Mouse (Mus musculus) midbrain, embryonic 15.5 days (tissue): ENCODE data around the gene Nfatc2ip. TPM values are rescaled to one million over a fixed set of nuclear protein-coding genes. Genes with fewer than 3 reads are reported as not detected.

ENCODE experiments used
- ATAC-seq: fragments of 200-750 bp; cut with Nextera tagmentation; replicated peaks from 2 replicates; pipeline ENCODE4 v1.8.0; 2017; ENCODE audit warnings: moderate TSS enrichment
- H3K27ac ChIP-seq: fragments of 300-500 bp; sonication (generic); 2 replicates; pipeline ENCODE4 v1.5.1; 2015; ENCODE audit warnings: mild to moderate bottlenecking, inconsistent platforms
- H3K27me3 ChIP-seq: fragments of 300-500 bp; sonication (generic); replicated peaks from 2 replicates; pipeline ENCODE4 v1.6.1; 2015; ENCODE audit warnings: inconsistent platforms
- H3K36me3 ChIP-seq: fragments of 300-500 bp; sonication (generic); replicated peaks from 2 replicates; pipeline ENCODE4 v1.6.1; 2015; ENCODE audit warnings: inconsistent platforms
- H3K4me1 ChIP-seq: fragments of 300-500 bp; sonication (generic); 2 replicates; pipeline ENCODE4 v1.6.1; 2015; ENCODE audit warnings: inconsistent platforms
- H3K4me2 ChIP-seq: fragments of 300-500 bp; sonication (generic); 2 replicates; pipeline ENCODE4 v1.6.1; 2015; ENCODE audit warnings: inconsistent platforms, mild to moderate bottlenecking, moderate library complexity
- H3K4me3 ChIP-seq: fragments of 300-500 bp; sonication (generic); 2 replicates; pipeline ENCODE4 v1.5.1; 2015; ENCODE audit warnings: mild to moderate bottlenecking, inconsistent platforms
- H3K9ac ChIP-seq: fragments of 300-500 bp; sonication (generic); 2 replicates; pipeline ENCODE4 v1.6.1; 2015; ENCODE audit warnings: mild to moderate bottlenecking, inconsistent platforms
- H3K9me3 ChIP-seq: fragments of 300-500 bp; sonication (generic); 2 replicates; pipeline ENCODE4 v1.6.1; 2016; ENCODE audit warnings: inconsistent platforms
- WGBS: fragments of 180-500 bp; shearing (Covaris S2); methylation state at CpG from one replicate; pipeline ENCODE4 v1.1.7; 2015; ENCODE audit warnings: mixed read lengths; 5-methylcytosine and 5-hydroxymethylcytosine counted together
- polyA plus RNA-seq: library from polyadenylated mRNA; unstranded; fragments of >200 nt; fragmentation: Nextera tagmentation; extraction: Ambion mirVana; gene quantifications from 2 replicates; pipeline ENCODE4 v1.2.1, GENCODE M21; 2015

The Nfatc2ip gene
- 2.2 and 2.6 TPM in 2 replicates for polyA plus RNA-seq

DNA sequence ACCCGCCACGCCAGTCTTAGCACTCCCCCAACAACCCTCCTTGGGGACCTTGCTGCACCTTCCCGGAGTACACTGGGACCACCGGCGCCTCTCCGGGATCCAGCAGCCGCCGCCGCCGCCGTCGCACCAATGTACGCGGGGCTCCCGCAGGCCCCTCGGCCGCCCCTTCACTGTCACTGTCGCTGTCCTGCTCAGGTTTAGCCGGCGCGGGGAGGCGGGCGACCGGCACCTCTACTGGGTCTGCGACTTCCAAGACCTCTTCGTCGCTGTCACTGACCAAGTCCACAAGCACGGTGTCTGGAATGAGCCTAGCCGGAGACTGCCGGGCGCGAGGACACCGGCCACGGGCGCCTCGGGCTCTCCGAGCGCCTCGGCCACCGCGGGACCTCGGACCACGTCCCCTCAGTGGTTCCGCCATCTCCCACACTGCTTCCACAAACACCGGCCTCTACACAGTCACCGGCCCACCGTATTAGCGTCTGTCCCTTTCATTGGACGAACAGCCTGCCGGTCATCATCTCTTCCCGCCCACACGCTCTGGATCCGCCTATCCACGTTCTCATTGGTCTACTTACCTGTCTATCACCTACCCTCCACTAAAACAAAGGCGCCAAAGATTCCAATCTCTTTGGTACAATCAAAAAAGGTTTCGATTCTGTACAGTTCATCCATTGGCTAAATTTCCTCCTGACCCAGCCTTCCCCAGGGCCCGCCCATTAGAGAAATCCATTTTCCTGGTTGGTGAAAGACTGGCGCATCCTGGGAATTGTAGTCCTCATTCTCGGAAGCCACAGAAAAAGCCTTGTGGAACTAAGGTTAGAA is at the start of gene Nfatc2ip:
Gene Nfatc2ip (minus strand): TSS at position 440 of the 822 bp plus-strand sequence.
- WGBS = under 1% methylated on average over 59 of the region's 59 CpGs
- Histone ChIP-seq H3K27ac (peak within 1 kb of the TSS; percentile 77), H3K4me2 (peak within 1 kb of the TSS; percentile 92), H3K9me3 (no peaks in the 10 kb centered on the region), H3K27me3 (no peaks in the 10 kb centered on the region), H3K4me3 (peak within 1 kb of the TSS; percentile 86), H3K4me1 (peaks cover 14% of the 10 kb centered on the region), H3K36me3 (no peaks in the 10 kb centered on the region), H3K9ac (peak within 1 kb of the TSS; percentile 80)
- ATAC-seq = peak; percentile 100

DNA sequence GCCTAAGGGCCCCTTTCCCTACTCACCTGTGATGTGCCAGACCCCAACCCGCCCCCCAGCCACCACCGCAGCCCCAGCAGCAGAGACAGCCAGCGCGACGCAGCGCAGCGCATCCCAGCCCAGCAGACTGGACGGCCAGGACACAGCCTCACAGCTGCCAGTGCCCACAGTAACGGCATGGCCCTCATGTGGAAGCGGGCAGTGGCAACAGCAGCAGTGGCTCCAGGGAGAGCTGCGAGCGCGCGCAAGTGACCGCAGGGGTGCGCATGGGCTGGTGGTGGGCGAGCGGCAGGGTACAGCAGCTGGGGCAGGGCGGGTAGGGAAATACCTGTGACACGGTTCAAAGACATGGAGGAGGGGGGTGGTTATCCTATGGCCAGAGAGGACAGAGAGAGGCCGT is 49.7 kb upstream of the Nfatc2ip start:
- Histone ChIP-seq H3K36me3 (peaks cover 15% of the 10 kb centered on the region; the same call in 1 of the 2 replicates), H3K27ac (no peak overlapping the region), H3K9me3 (no peaks in the 10 kb centered on the region), H3K9ac (no peak overlapping the region), H3K4me3 (no peak overlapping the region), H3K4me2 (no peak overlapping the region), H3K4me1 (no peaks in the 10 kb centered on the region), H3K27me3 (no peaks in the 10 kb centered on the region)
- no peak for ATAC-seq
- WGBS = 89% methylated on average over 21 of the region's 21 CpGs

DNA sequence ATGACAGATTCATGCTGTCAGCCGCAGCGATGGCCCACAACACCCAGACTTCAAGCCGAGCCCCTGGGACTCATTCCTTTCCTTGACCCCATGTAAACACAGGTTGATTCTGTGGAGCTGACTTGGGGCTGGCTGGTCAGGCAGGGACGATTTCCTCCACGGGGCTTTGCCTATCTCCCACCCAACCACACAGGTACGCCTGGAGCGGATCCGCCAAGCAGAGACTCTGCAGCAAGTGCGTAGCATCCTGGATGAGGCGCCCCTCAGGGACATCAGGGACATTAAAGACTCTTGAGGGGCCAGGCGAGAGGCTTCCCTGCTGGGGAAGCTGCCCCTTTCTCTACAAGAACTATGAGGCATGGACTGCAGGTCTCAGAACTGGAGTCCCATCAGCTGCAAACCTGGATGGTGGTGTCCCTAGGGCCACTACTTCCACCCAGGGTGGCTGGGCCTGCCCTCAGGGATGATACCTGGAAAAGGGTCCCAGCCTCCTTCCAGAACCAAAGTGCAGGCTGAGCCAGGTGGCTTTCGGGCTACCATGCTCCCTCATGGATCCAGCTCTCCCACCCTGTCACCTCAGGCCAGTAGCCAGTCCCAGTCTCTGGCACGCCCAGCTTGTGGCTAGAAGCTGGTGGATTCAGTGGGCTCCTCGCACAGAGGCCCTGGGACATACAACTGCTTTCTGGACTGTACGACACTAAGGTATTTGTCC is 48.7 kb upstream of the Nfatc2ip start:
- 91% methylated on average over 15 of the region's 15 CpGs for WGBS
- no peaks in the 10 kb centered on the region for H3K9me3 ChIP-seq
- H3K27me3 ChIP-seq = no peaks in the 10 kb centered on the region
- H3K4me3 ChIP-seq = no peak overlapping the region
- ATAC-seq = no peak
- H3K27ac ChIP-seq = no peak overlapping the region
- no peaks in the 10 kb centered on the region for H3K4me1 ChIP-seq
- no peak overlapping the region for H3K4me2 ChIP-seq
- peaks cover 15% of the 10 kb centered on the region; the same call in 1 of the 2 replicates for H3K36me3 ChIP-seq
- H3K9ac ChIP-seq = no peak overlapping the region

DNA sequence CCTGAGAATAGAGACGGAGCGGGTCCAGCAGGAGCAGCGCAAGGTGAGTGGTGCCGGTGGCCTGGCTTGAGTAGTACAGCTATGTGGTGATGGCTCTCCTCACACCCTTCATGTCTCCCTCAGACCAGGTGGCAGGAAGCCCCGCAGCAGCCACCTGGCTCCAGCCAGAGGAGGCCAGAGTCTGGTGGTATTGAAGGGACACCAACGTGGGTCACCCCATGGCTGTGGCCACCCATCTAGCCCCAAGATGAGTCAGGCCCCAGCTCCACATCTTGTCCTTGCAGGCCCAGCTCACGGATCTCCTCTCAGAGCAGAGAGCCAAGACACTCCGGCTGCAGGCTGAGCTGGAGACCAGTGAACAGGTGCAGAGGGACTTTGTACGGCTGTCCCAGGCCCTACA is 48.0 kb upstream of the Nfatc2ip start:
- no peak for ATAC-seq
- Histone ChIP-seq H3K36me3 (peaks cover 15% of the 10 kb centered on the region; the same call in 1 of the 2 replicates), H3K9ac (no peak overlapping the region), H3K27me3 (no peaks in the 10 kb centered on the region), H3K4me2 (no peak overlapping the region), H3K9me3 (no peaks in the 10 kb centered on the region), H3K4me1 (no peaks in the 10 kb centered on the region), H3K4me3 (no peak overlapping the region), H3K27ac (no peak overlapping the region)
- 92% methylated on average over 9 of the region's 9 CpGs for WGBS

DNA sequence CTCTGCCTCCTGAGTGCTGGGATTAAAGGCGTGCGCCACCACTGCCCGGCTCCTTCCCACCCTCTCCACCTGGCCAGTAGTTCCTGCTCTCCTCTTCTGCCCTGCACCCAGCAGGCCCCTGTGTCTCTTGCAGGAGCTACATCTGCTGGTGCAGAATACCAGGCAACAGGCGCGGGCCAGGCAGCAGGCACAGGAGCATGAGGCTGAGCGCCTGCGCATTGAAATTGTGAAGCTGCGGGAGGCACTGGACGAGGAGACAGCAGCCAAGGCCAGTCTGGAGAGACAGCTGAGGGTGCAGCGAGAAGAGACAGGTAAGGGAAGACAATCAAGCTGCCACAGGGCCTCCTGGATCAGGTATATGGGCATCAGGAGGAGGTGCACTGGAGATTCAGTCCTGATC is 47.5 kb upstream of the Nfatc2ip start:
- Histone ChIP-seq H3K36me3 (peaks cover 15% of the 10 kb centered on the region; the same call in 1 of the 2 replicates), H3K27me3 (no peaks in the 10 kb centered on the region), H3K4me1 (no peaks in the 10 kb centered on the region), H3K9ac (no peak overlapping the region), H3K4me2 (no peak overlapping the region), H3K4me3 (no peak overlapping the region), H3K9me3 (no peaks in the 10 kb centered on the region), H3K27ac (no peak overlapping the region)
- 94% methylated on average over 10 of the region's 10 CpGs for WGBS
- ATAC-seq = no peak

DNA sequence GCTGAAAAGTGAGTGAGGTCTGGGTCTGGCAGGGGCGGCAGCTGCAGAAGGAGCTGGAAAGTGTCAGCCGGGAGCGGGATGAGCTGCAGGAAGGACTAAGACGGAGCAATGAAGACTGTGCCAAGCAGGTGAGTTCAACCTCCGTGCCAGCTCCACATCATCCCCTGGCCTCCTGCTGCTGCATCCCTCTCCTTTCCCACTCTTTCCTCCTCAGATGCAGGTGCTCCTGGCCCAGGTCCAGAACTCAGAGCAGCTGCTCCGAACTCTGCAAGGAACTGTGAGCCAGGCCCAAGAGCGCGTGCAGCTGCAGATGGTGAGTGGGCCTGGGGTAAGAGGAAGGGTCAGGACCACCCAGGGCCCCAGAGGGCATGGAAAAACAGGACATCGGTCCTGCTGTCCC is 43.6 kb upstream of the Nfatc2ip start:
- no peak overlapping the region for H3K4me2 ChIP-seq
- H3K9ac ChIP-seq = no peak overlapping the region
- no peak overlapping the region for H3K27ac ChIP-seq
- H3K9me3 ChIP-seq = no peaks in the 10 kb centered on the region
- no peak for ATAC-seq
- H3K4me3 ChIP-seq = no peak overlapping the region
- H3K4me1 ChIP-seq = no peaks in the 10 kb centered on the region
- H3K27me3 ChIP-seq = no peaks in the 10 kb centered on the region
- H3K36me3 ChIP-seq = peaks cover 10% of the 10 kb centered on the region; the same call in 1 of the 2 replicates
- WGBS = 81% methylated on average over 9 of the region's 9 CpGs

DNA sequence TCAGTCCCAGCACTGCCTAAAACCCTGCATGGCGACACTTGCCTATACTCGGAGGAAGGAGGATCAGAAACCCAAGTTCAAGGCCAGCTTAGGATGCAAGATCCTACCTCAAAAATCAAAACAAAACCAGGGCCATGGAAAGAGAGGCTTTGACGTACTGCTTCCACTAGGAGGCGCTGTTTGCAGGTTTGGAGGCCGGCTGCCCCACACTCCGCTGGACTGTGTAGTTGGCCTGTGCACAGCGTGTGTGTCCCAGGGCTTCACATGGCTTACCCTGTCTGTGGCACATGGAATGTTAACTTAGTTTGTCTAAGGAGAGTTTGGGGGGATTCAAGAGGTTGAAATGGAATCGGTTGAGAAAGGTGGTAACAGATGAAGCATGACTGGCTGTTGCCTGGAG is 40.3 kb upstream of the Nfatc2ip start:
- H3K4me1 ChIP-seq = no peaks in the 10 kb centered on the region
- no peak overlapping the region for H3K4me2 ChIP-seq
- 0 out of 2 replicates have a peak, but pooled peaks cover 3% of the 10 kb centered on the region for H3K36me3 ChIP-seq
- H3K27me3 ChIP-seq = no peaks in the 10 kb centered on the region
- no peak overlapping the region for H3K4me3 ChIP-seq
- 16% methylated on average over 8 of the region's 8 CpGs for WGBS
- H3K9me3 ChIP-seq = no peaks in the 10 kb centered on the region
- no peak overlapping the region for H3K9ac ChIP-seq
- ATAC-seq = no peak
- H3K27ac ChIP-seq = no peak overlapping the region

DNA sequence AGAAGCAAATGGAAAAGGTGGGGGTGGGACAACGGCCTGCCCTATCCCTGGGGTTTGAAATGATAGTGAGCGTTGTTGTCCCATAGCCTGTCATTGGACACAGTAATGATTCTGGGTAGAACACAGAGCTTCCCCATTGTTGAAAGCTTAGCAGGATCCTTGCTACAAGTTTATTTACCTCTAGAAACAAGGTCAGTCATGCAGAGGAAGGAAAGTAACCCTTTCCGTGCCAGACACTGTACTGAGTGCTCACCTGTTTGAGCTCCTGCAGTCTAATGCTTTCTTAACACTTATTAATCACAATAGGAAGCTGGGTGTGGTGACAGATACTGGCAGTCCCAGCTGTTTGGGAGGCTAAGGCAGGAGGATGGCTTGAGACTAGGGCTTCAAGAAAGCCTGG is 39.3 kb upstream of the Nfatc2ip start:
- Histone ChIP-seq H3K4me2 (no peak overlapping the region), H3K4me3 (no peak overlapping the region), H3K27ac (no peak overlapping the region), H3K9me3 (no peaks in the 10 kb centered on the region), H3K9ac (no peak overlapping the region), H3K27me3 (no peaks in the 10 kb centered on the region), H3K4me1 (no peaks in the 10 kb centered on the region), H3K36me3 (0 out of 2 replicates have a peak, but pooled peaks cover 3% of the 10 kb centered on the region)
- ATAC-seq = no peak
- WGBS = 86% methylated on average over 3 of the region's 3 CpGs

DNA sequence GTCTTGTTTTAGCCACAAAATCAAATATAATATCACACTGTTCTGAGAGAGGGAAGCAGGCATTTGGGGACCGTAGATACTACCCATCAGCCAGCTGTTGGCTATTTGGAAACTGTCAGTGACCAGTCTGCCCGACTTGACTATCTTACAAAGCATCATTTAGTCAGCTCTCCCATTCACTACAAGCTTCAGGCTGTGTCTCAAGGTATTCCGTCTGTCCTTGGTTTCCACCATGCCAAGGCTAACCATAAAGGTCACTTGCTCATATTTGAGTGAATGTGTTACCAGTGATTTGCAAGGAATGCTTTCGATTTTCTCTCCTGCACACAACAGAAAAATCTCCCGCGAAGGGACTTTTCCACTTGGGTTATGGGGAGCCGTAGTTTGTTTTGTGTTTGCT is 38.2 kb upstream of the Nfatc2ip start:
- Histone ChIP-seq H3K27me3 (no peaks in the 10 kb centered on the region), H3K4me1 (peaks cover under 1% of the 10 kb centered on the region; the same call in 1 of the 2 replicates), H3K4me2 (no peak overlapping the region), H3K4me3 (no peak overlapping the region), H3K27ac (no peak overlapping the region), H3K9me3 (no peaks in the 10 kb centered on the region), H3K36me3 (0 out of 2 replicates have a peak, but pooled peaks cover 3% of the 10 kb centered on the region), H3K9ac (no peak overlapping the region)
- no peak for ATAC-seq
- 91% methylated on average over 7 of the region's 7 CpGs for WGBS

DNA sequence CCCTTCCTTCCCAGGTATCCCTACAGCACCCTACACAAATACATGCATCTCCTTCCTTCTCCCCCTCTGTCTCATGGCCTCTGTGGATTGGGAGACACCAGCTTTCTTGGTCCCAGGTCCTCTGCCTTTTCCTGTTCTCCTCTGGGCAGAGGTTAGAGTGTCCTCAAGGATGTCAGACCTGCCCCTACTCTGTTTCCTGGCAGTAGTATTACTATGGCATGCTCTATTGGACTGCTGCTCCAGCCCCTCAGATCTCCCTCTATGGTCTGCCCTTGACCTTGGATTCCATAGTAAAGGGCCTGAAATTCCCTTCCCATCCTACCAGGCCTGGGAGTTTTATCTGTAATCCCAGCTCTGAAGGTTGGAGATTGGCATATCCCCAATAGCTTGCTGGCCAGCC is 33.6 kb upstream of the Nfatc2ip start:
- no peak overlapping the region for H3K9ac ChIP-seq
- no peak overlapping the region for H3K27ac ChIP-seq
- no peak overlapping the region for H3K4me3 ChIP-seq
- H3K36me3 ChIP-seq = 0 out of 2 replicates have a peak, but pooled peaks cover 3% of the 10 kb centered on the region
- H3K4me2 ChIP-seq = no peak overlapping the region
- H3K27me3 ChIP-seq = no peaks in the 10 kb centered on the region
- no peaks in the 10 kb centered on the region for H3K9me3 ChIP-seq
- H3K4me1 ChIP-seq = peaks cover 14% of the 10 kb centered on the region
- no peak for ATAC-seq

DNA sequence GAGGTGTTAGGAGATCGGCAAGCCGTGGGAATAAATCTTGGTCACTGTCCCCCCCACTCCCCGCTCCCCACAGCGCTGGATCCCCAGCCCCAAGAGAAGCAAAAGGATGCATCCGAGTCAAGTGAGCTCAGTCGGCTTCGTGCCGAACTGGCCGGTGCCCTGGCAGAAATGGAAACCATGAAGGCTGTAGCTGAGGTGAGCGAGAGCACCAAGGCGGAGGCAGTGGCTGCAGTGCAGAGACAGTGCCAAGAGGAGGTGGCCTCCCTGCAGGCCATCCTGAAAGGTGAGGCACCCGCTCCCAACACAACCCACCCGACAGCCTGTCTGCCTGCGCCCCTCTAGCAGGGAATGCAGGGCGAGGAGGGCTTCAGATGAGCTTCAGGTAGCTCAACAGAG is 33.0 kb upstream of the Nfatc2ip start:
- Histone ChIP-seq H3K36me3 (0 out of 2 replicates have a peak, but pooled peaks cover 3% of the 10 kb centered on the region), H3K9ac (peak overlapping the region; percentile 70), H3K4me3 (peak overlapping the region; percentile 72), H3K4me2 (peak overlapping the region; percentile 86), H3K27me3 (no peaks in the 10 kb centered on the region), H3K4me1 (peaks cover 14% of the 10 kb centered on the region), H3K27ac (peak overlapping the region; percentile 84; the same call in 1 of the 2 replicates), H3K9me3 (no peaks in the 10 kb centered on the region)
- ATAC-seq = peak; percentile 28
- 29% methylated on average over 15 of the region's 15 CpGs for WGBS
